In genomic region chr3:116622641-116623040, GRCm38 (mm10) we compare ENCODE assay signal across 27 mouse cellular contexts. TPM values are rescaled to one million over a fixed set of nuclear protein-coding genes. Genes with fewer than 3 reads are reported as not detected.
"Had no signal": no experiment of that assay in that cellular context is flagged by ENCODE, and none has a peak within 500 bp of the region (broad histone marks: within the 10 kb centered on the region; RNA-seq: fewer than 3 reads in every experiment).

No protein-coding gene starts in this region.

- H3K9ac ChIP-seq: kidney, embryonic 15.5 days; limb, embryonic 12.5 days; limb, embryonic 15.5 days; liver, embryonic 14.5 days; liver, postnatal 0 days; lung, embryonic 14.5 days; neural tube, embryonic 12.5 days; neural tube, embryonic 15.5 days had no signal

- H3K4me3 ChIP-seq: kidney, embryonic 15.5 days; limb, embryonic 12.5 days; limb, embryonic 15.5 days; neural tube, embryonic 12.5 days; neural tube, embryonic 15.5 days had no signal

- DNase-seq: kidney, adult 8-10 months; kidney, postnatal 10 days; kidney, postnatal 36 days; left cerebral cortex, postnatal 4 days; liver, postnatal 0 days; lung, embryonic 14.5 days; midbrain, embryonic 14.5 days; right cerebral cortex, adult 18-20 months; right cerebral cortex, postnatal 14 days; right cerebral cortex, postnatal 4 days; thymus, adult 2 months; thymus, postnatal 14 days; thymus, postnatal 4 days had no signal

- H3K27ac ChIP-seq: kidney, embryonic 15.5 days; limb, embryonic 12.5 days; limb, embryonic 15.5 days; liver, embryonic 14.5 days; macrophage; neural tube, embryonic 12.5 days; neural tube, embryonic 15.5 days; stomach, postnatal 0 days had no signal

- H3K27me3 ChIP-seq: kidney, embryonic 15.5 days; limb, embryonic 12.5 days; limb, embryonic 15.5 days; neural tube, embryonic 12.5 days; neural tube, embryonic 15.5 days had no signal

- H3K9me3 ChIP-seq: kidney, embryonic 15.5 days; limb, embryonic 12.5 days; limb, embryonic 15.5 days; neural tube, embryonic 12.5 days; neural tube, embryonic 15.5 days had no signal

- H3K4me1 ChIP-seq: kidney, embryonic 15.5 days; limb, embryonic 12.5 days; limb, embryonic 15.5 days; neural tube, embryonic 12.5 days; neural tube, embryonic 15.5 days had no signal

RNA-seq across cellular contexts. Expression of gene Gm43191, which starts 58.4 kb away (rescaled TPM):
- total RNA-seq: layer of hippocampus, adult 18-20 months; left cerebral cortex, postnatal 14 days; megakaryocyte, adult 5-6 weeks; midbrain, postnatal 0 days had no signal
- polyA plus RNA-seq: kidney, embryonic 15.5 days; limb, embryonic 12.5 days; limb, embryonic 15.5 days; liver, embryonic 14.5 days; liver, postnatal 0 days; lung, embryonic 14.5 days; lung, postnatal 0 days; macrophage; midbrain, embryonic 14.5 days; midbrain, postnatal 0 days; neural tube, embryonic 12.5 days; neural tube, embryonic 15.5 days; stomach, embryonic 14.5 days; stomach, postnatal 0 days; thymus, adult 2 months had no signal

RNA-seq across cellular contexts. Expression of gene Lrrc39, which starts 59.9 kb away (rescaled TPM):
- total RNA-seq: layer of hippocampus, adult 18-20 months; left cerebral cortex, postnatal 4 days; midbrain, postnatal 0 days had no signal
